Mouse (Mus musculus) c-Kit-negative CD71-positive TER-119-positive erythroid progenitor cells, embryonic 14.5 days (primary cell): ENCODE data around the gene Tyms.
"Not testable (repeated sequence)": the region's sequence is repeated elsewhere in the genome, so short reads cannot be mapped to it uniquely, and the experiment has no call there.

ENCODE experiments used
- DNase-seq: peaks from one replicate; pipeline ENCODE4 v3.0.0-alpha.2; 2013; ENCODE audit warnings: low read depth, low spot score

Tyms gene

DNA sequence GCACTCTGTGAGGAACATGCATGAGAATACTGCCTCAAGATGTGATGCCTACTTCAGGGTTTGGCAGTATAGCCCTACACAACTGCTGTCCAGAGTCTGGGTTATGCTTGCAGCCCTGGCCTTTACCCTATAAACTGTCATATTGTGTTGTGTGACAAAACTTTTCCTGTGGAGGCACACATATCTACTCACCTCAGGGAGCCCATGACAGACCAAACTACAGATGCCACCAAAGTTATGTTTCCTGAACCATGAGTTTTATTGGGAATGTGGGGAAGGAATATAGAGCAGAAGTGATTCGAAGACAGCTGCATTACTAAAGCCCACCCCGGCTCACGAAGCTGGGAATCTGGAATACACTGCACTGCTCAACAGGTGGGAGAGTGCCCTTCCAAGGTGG lies 29.9 kb upstream of the Tyms start:
- DNase-seq, result no peak

- no peak for DNase-seq
Measured at GRCm38 (mm10) chr5:30098260-30098659, 24.8 kb upstream of the Tyms start.

DNA sequence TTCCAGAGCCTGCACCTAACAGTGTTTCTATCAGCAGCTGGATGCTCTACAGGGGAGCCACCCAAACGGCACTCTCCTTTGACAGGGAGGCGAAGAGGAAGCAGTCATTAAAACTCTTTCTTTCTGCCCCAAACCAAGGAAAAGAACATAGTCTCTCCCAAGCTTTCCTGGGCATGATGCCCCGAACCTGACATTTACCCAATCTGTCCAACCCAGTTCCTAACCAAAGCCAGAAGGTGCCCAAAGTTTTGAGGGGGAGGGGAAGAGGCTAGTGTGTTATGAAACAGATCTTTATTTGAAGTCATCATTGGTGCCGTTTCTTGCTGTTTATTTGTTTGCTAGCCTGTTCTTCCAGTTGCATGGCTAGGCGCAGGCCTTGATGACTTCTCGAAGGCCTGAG lies 22.3 kb upstream of the Tyms start:
- DNase-seq, result no peak

- DNase-seq, result no peak
Measured at GRCm38 (mm10) chr5:30094399-30094798, 21.0 kb upstream of the Tyms start.

DNA sequence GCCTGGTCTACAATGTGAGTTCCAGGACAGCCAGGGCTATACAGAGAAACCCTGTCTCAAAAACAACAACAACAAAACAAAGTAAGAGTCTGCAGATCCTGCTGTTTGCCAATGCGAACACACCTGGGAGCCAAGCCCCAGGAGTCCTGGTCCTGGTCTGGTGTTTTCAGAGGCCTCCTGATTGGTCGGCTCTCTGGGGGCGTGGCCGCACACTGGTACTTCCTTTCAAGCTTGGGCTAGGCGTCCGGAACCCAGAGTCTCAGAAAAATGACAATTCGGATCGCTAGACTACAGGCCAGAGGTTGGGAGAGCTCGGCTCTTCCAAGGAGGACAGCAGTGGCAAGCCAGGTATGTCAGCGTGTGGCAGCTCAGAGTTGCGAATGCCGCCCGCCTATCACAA lies 19.3 kb upstream of the Tyms start:
- no peak for DNase-seq

- no peak for DNase-seq
Measured at GRCm38 (mm10) chr5:30072377-30072776, 1.0 kb downstream of the Tyms start.

DNA sequence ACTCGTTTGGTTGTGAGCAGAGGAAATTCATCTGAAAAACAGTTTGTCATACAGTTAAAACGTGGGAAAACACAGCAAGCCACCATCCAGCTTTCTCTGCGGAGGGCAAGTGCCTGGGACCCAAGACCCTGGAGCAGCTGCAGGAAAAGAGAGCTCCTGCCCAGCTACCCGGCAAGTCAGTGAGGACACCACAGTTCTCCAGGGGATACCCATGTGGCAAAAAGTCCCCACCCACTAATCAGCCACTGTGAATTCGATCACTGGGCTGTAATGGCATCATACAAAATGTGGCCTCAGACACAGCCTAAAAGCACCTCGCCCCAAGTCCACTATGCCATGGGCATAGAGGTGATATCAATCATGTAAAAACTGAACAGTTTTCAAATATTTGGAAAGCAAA lies 1.7 kb downstream of the Tyms start:
- DNase-seq, result no peak

- DNase-seq, result no peak
Measured at GRCm38 (mm10) chr5:30067726-30068125, 5.7 kb downstream of the Tyms start.

- DNase-seq, result not testable (repeated sequence)
Measured at GRCm38 (mm10) chr5:30059607-30060006, 13.8 kb downstream of the Tyms start.

DNA sequence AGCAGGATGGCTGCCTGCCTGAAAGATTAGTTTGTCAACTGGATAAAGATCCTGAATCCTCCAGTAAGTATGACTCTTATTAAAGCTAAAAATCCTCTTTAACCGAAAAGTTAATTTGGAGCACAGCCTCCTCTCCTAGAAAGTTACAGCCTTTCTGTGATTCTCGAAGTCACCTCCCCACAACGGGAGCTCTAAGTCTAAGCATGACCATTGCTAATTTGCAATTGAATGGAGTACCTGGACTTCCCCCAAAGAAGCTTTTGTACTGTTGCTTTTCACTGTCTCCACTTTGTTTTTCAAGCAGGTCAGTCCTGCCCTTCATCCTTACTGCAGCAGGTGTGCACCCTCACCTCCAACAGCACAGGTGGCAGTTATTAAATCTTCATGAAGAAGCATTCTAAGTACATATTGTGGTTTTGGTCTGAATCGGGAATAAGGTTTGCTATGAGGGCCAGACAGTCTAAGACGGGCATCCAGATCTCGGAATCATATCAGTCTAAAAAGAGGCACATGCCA lies 15.1 kb downstream of the Tyms start:
- DNase-seq, result no peak

GRCm38 (mm10) chr5:30039841-30040240 lies 33.6 kb downstream of the Tyms start:
- DNase-seq, result not testable (repeated sequence)

DNA sequence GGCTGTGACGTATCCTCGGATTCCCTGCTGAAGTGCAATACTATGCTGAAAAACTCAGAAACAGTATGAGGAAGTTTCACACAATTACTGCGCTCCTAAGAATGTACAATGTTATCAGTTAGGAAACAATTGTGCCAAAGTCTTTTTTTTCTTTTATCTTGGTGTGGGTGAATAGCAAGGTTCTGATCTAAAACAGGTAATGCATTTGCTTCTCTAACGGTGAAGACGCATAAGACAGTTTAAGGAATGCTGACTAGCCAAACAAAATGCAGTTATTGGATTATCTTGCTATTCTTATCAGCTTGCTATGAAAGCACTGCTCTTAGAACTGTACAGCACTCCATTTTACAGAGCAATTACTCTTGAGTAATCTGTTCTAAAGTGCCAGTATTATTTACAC lies 34.1 kb downstream of the Tyms start:
- not testable (repeated sequence) for DNase-seq

DNA sequence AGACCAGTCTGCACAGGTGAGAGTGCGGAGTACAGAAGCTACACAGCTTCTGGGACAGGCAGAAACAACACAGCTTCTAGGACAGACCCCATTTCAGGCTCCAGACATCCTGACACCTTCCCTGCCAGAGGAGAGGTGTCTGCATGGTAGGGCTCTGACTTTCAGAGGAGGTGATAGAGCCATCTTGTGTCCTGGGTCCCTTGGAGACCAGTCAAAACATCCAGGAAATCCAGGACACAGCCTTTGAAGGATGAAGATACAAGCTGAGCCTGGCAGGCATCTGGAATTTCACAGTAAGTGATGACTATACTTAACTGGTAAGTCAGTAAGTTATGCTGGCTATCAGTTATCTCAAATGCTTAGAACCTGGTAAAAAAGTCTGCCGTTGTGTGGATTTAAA lies 36.3 kb downstream of the Tyms start:
- DNase-seq, result not testable (repeated sequence)

DNA sequence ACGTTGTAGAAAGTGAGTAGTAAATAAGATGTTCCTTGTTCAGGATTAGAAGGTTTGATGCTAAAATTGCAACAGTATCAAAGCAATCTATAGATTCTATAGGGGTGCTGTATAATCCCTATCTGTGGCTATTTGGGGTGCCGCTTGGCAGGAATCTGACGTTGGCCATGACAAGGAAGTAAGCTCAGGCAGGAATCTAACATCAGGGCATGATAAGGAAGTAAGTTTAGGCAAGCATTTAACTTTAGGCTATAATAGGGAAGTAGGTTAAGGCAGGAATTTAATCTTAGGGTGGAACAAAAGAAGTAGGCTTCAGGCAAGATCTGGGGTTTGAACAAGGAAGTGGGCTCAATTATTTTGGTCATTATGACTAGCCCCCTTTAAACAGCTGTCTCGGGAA lies 37.6 kb downstream of the Tyms start:
- not testable (repeated sequence) for DNase-seq

DNA sequence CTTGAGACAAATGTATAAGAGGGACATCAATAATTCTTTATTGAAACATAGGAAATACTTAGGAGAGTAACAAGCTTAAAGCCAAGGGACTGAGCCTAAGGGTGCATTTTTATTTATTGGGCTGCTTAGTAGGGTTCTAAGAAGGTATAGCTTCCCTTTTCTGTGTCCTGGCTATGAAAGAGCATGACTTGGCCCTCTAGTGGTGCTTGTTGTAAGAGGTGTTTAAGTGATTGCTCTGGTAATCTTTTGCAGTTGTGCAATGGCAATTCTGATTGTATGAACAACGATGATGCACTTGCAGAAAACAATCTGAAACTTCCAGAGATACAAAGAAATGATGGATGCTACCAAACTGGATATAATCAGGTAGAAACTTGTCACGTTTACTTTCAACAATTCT lies 58.8 kb downstream of the Tyms start:
- DNase-seq, result no peak

GRCm38 (mm10) chr5:30012726-30013503 lies 60.5 kb downstream of the Tyms start, which contains the start of gene Il6:
Il6 (plus strand) TSS chr5:30013114.
- DNase-seq, result no peak
